Mouse (Mus musculus) heart, postnatal 0 days (tissue): ENCODE data around the gene Top1.

Experiments
- CTCF ChIP-seq: IDR thresholded peaks from 2 replicates; pipeline ENCODE4 v1.5.1; 2016; ENCODE audit warnings: antibody characterized with exemption, control low read depth, low read depth
- EP300 ChIP-seq: IDR thresholded peaks from 2 replicates; pipeline ENCODE4 v1.6.1; 2016; ENCODE audit warnings: antibody characterized with exemption, low read depth

DNA sequence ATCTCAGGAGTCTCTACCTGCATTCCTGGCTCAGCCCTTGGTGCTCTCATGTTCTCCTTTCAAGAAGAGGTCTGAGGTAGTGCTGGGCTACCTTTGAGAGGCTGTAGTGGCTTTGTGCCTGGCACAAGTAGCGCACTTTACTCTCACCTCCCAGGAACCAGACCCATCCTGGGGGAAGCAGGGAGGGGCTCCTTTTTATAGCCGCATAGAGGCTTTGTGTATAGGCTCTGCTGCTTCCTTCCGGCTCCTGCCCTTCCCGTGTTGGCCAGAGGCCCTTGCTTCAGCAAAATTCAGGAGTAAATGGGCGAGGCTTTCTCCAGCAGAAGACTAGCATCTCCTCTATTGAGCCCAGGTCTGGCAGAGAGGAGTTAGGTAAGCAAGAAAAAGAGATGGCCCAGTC lies 92.7 kb downstream of the Top1 start:
- TF ChIP-seq CTCF, result no peak
- no peak for TF ChIP-seq EP300
